Mouse (Mus musculus) limb, embryonic 11.5 days (tissue): Measurements from ENCODE around the gene 4430402I18Rik. TPM values are rescaled to one million over a fixed set of nuclear protein-coding genes. Genes with fewer than 3 reads are reported as not detected.

Experiments used
- ATAC-seq: fragments of 200-750 bp; cut with Nextera tagmentation; 2 replicates; pipeline ENCODE4 v1.8.0; 2017; ENCODE audit warnings: low read depth; ENCODE audit not compliant: insufficient number of reproducible peaks, low FRiP score, low TSS enrichment
- DNase-seq: peaks from one replicate; pipeline ENCODE4 v3.0.0-alpha.2; 2015; ENCODE audit warnings: low spot score
- H3K27ac ChIP-seq: fragments of 300-500 bp; sonication (generic); replicated peaks from 2 replicates; pipeline ENCODE4 v1.5.1; 2014; ENCODE audit warnings: low read depth, mild to moderate bottlenecking, low read length
- H3K27me3 ChIP-seq: fragments of 300-500 bp; sonication (generic); 2 replicates; pipeline ENCODE4 v1.6.1; 2014; ENCODE audit warnings: mild to moderate bottlenecking, low read length, mixed read lengths; ENCODE audit not compliant: control insufficient read depth, insufficient read depth
- H3K36me3 ChIP-seq: fragments of 300-500 bp; sonication (generic); 2 replicates; pipeline ENCODE4 v1.6.1; 2014; ENCODE audit warnings: mild to moderate bottlenecking, low read length, moderate library complexity, mixed read lengths; ENCODE audit not compliant: control insufficient read depth, insufficient read depth
- H3K4me1 ChIP-seq: fragments of 300-500 bp; sonication (generic); 2 replicates; pipeline ENCODE4 v1.6.1; 2014; ENCODE audit warnings: low read length, mixed read lengths; ENCODE audit not compliant: control insufficient read depth, insufficient read depth
- H3K4me2 ChIP-seq: fragments of 300-500 bp; sonication (generic); 2 replicates; pipeline ENCODE4 v1.6.1; 2014; ENCODE audit warnings: low read depth, mild to moderate bottlenecking, moderate library complexity; ENCODE audit not compliant: severe bottlenecking
- H3K4me3 ChIP-seq: fragments of 300-500 bp; sonication (generic); 2 replicates; pipeline ENCODE4 v1.5.1; 2014; ENCODE audit warnings: low read depth, low read length
- H3K9ac ChIP-seq: fragments of 300-500 bp; sonication (generic); 2 replicates; pipeline ENCODE4 v1.6.1; 2014; ENCODE audit warnings: mild to moderate bottlenecking, low read length
- H3K9me3 ChIP-seq: fragments of 300-500 bp; sonication (generic); 2 replicates; pipeline ENCODE4 v1.6.1; 2016; ENCODE audit warnings: low read length; ENCODE audit not compliant: control insufficient read depth
- WGBS: fragments of 180-500 bp; shearing (Covaris S2); extraction: QIAGEN DNeasy Blood & Tissue Kit; methylation state at CpG from one replicate; pipeline ENCODE4 v1.1.7; 2014; 5-methylcytosine and 5-hydroxymethylcytosine counted together
- polyA plus RNA-seq: library from polyadenylated mRNA; unstranded; fragments of >200 nt; fragmentation: Nextera tagmentation; extraction: Ambion mirVana; gene quantifications from 2 replicates; pipeline ENCODE4 v1.2.1, GENCODE M21; 2014

The 4430402I18Rik gene
- polyA plus RNA-seq, 1 experiment from 2014 or later: 0.37 TPM

DNA sequence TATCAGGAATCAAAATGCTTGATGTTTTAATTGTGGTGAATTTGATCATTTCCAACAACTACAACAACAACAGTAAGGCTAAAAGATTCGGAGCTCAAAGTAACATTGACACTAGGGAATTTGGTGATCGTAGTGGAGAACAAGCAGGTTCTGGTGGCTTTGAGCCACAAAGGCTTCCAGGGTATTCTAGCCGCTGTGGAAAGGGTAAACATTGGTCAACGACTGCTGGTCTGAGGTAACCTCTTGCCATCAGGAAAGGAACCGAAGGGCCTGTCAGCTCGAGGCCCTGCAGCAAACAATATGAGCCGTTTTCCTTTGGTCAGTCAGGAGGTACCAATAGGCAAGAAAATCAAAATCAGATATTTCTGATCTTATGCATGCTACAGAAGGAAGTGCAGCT, 15.0 kb upstream of the 4430402I18Rik start:
- Histone ChIP-seq H3K4me2 (no peak overlapping the region), H3K36me3 (no peaks in the 10 kb centered on the region), H3K27ac (no peak overlapping the region), H3K27me3 (no peaks in the 10 kb centered on the region), H3K9me3 (no peaks in the 10 kb centered on the region), H3K4me3 (no peak overlapping the region), H3K4me1 (no peaks in the 10 kb centered on the region), H3K9ac (no peak overlapping the region)
- DNase-seq (no peak), ATAC-seq (no peak)
- WGBS: 79% methylated on average over 7 of the region's 7 CpGs

DNA sequence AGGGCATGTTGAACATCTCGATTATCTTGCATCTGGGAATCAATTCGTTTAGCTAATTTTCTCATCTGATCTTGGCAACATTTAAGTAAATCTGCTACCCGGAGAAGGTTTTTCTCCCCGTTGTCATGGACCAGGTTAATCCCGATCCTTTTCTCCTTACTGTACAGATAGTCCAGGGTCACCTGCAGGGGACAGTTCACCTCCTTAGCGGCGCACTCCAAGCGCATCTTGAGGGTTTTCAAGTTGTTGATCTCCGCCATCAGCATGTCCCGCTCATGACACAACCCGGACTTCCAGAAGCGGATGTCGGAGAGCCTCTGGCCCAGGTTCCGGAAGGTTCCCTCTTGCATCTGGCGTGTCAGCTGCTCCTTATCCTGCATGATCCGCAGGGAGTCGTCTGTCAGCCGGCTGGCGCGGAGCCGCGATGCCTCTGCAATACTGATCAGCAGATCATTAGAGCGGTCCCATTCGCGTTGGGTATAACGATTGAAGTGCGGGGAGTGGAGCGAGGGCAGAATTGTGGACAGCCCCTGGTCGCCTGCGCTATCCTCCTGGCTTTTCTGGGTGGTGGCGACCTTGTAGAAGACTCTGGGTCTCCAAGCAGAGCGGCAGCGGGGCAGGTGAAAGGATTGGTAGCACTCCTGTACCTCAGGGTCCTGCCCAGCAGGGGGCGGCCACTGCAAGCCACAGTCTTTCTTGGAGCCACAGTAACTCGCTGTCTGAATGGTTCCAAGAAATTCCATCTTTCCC, 7.4 kb upstream of the 4430402I18Rik start:
- Histone ChIP-seq H3K9me3 (no peaks in the 10 kb centered on the region), H3K27ac (no peak overlapping the region), H3K27me3 (no peaks in the 10 kb centered on the region), H3K9ac (0 out of 2 replicates have a peak overlapping the region, but pooled peaks have one; percentile 24), H3K4me2 (peak overlapping the region; percentile 40; the same call in 1 of the 2 replicates), H3K4me1 (no peaks in the 10 kb centered on the region), H3K36me3 (no peaks in the 10 kb centered on the region), H3K4me3 (peak overlapping the region; percentile 10)
- 19% methylated on average over 35 of the region's 35 CpGs for WGBS
- DNase-seq: peak; percentile 89
- ATAC-seq: no peak

DNA sequence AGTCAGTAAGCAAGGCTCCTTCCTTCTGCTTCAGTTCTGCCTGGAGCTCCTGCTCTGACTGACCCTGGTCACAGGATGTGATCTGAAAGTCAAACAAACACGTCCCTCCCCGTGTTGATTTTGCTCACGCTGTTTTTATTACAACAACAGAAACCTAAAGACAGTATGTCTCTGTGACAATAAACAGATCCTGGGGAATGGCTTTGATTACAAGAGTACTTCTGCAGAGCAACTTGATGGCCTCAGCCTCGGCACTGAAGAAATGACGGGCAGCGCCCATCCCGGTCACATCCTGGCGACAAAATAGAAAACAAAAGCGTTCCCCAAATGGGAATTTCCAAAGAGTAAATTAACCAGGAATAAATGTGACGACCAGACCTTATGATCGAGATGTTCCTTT, 2.7 kb upstream of the 4430402I18Rik start:
- Histone ChIP-seq H3K27ac (no peak overlapping the region), H3K27me3 (no peaks in the 10 kb centered on the region), H3K4me2 (no peak overlapping the region), H3K9me3 (no peaks in the 10 kb centered on the region), H3K9ac (no peak overlapping the region), H3K4me1 (0 out of 2 replicates have a peak, but pooled peaks cover 4% of the 10 kb centered on the region), H3K4me3 (no peak overlapping the region), H3K36me3 (no peaks in the 10 kb centered on the region)
- WGBS: 47% methylated on average over 11 of the region's 11 CpGs
- no peak for ATAC-seq
- no peak for DNase-seq

- ATAC-seq (no peak), DNase-seq (no peak)
- no peak overlapping the region for H3K9ac ChIP-seq
- H3K36me3 ChIP-seq: no peaks in the 10 kb centered on the region
- H3K4me1 ChIP-seq: 0 out of 2 replicates have a peak, but pooled peaks cover 8% of the 10 kb centered on the region
- H3K4me2 ChIP-seq: no peak overlapping the region
- H3K27ac ChIP-seq: no peak overlapping the region
- H3K4me3 ChIP-seq: no peak overlapping the region
- no peaks in the 10 kb centered on the region for H3K27me3 ChIP-seq
- no peaks in the 10 kb centered on the region for H3K9me3 ChIP-seq
- 77% methylated on average over 5 of the region's 5 CpGs for WGBS
Measured at GRCm38 (mm10) chr19:28969231-28969630, 1.6 kb upstream of the 4430402I18Rik start.

GRCm38 (mm10) chr19:28968178-28968577, 578 bp upstream of the 4430402I18Rik start:
- Histone ChIP-seq H3K4me2 (no peak overlapping the region), H3K9ac (no peak overlapping the region), H3K4me1 (0 out of 2 replicates have a peak, but pooled peaks cover 9% of the 10 kb centered on the region), H3K27ac (no peak overlapping the region), H3K4me3 (no peak overlapping the region), H3K27me3 (no peaks in the 10 kb centered on the region), H3K36me3 (no peaks in the 10 kb centered on the region), H3K9me3 (no peaks in the 10 kb centered on the region)
- ATAC-seq: no peak
- 77% methylated on average over 4 of the region's 4 CpGs for WGBS
- DNase-seq: no peak

DNA sequence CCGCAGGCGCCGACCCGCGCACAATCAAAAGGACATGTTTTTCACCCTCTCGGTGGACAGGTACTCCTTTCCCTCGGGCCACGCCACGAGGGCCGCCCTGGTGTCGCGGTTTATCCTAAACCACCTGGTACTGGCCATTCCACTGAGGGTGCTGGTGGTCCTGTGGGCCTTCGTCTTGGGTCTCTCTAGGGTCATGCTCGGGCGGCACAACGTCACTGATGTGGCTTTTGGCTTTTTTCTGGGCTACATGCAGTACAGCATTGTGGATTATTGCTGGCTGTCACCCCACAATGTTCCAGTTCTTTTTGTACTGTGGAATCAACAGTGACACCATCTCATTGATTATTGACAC, 3.1 kb downstream of the 4430402I18Rik start:
- no peak for DNase-seq
- Histone ChIP-seq H3K36me3 (no peaks in the 10 kb centered on the region), H3K9me3 (no peaks in the 10 kb centered on the region), H3K4me1 (0 out of 2 replicates have a peak, but pooled peaks cover 9% of the 10 kb centered on the region), H3K9ac (peak overlapping the region; percentile 77), H3K27ac (no peak overlapping the region), H3K4me2 (peak overlapping the region; percentile 91), H3K27me3 (no peaks in the 10 kb centered on the region), H3K4me3 (peak overlapping the region; percentile 70)
- 5% methylated on average over 16 of the region's 16 CpGs for WGBS
- ATAC-seq: no peak

DNA sequence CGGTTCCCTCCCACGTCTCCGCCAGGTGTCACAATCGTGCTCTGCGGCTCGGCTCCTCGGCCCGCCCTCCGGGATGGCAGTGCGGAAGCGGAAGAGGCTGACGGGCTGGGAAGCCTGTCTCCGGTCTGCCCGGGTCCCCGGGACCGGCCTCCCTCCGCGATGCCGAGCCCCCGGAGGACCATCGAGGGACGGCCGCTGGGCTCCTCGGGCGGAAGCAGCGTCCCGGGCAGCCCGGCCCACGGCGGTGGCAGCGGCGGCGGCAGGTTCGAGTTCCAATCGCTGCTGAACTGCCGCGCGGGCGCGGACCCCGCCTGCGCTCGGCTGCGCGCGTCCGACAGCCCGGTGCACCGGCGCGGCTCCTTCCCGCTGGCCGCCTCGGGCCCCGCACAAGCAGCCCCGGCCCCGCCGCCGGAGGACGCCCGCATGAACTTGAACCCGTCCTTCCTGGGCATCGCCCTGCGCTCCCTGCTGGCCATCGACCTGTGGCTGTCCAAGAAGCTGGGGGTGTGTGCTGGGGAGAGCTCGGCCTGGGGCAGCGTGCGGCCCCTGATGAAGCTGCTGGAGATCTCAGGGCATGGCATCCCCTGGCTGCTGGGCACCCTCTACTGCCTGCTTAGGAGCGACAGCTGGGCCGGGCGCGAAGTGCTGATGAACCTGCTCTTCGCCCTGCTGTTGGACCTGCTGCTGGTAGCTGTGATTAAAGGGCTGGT, 3.6 kb downstream of the 4430402I18Rik start, which contains the start of gene Plpp6:
Plpp6 (plus strand) TSS at position 112 of the 710 bp plus-strand sequence.
- peak within 1 kb of the TSS; percentile 91 for H3K4me2 ChIP-seq
- no peaks in the 10 kb centered on the region for H3K36me3 ChIP-seq
- H3K4me3 ChIP-seq: peak within 1 kb of the TSS; percentile 70
- H3K27me3 ChIP-seq: no peaks in the 10 kb centered on the region
- H3K27ac ChIP-seq: no peak within 1 kb of the TSS
- 0 out of 2 replicates have a peak, but pooled peaks cover 9% of the 10 kb centered on the region for H3K4me1 ChIP-seq
- ATAC-seq (peak; percentile 72; the same call in 1 of the 2 replicates), DNase-seq (peak; percentile 83)
- WGBS: under 1% methylated on average over 66 of the region's 73 CpGs
- H3K9ac ChIP-seq: peak within 1 kb of the TSS; percentile 77
- H3K9me3 ChIP-seq: no peaks in the 10 kb centered on the region

- 12% methylated on average over 4 of the region's 4 CpGs for WGBS
- no peak for DNase-seq
- no peak for ATAC-seq
- Histone ChIP-seq H3K36me3 (no peaks in the 10 kb centered on the region), H3K4me1 (0 out of 2 replicates have a peak, but pooled peaks cover 9% of the 10 kb centered on the region), H3K4me2 (peak overlapping the region; percentile 91), H3K9me3 (no peaks in the 10 kb centered on the region), H3K4me3 (peak overlapping the region; percentile 70), H3K27ac (no peak overlapping the region), H3K9ac (peak overlapping the region; percentile 77; the same call in 1 of the 2 replicates), H3K27me3 (no peaks in the 10 kb centered on the region)
Measured at GRCm38 (mm10) chr19:28963513-28963841, 4.1 kb downstream of the 4430402I18Rik start.
